Mouse (Mus musculus) ES-E14 (cell line): ENCODE data around the gene Xirp1.

Experiments used
- CHD2 ChIP-seq: IDR thresholded peaks from 2 replicates; pipeline ENCODE4 v1.6.1; 2014; ENCODE audit warnings: mild to moderate bottlenecking, low read depth, low read length, inconsistent platforms
- ZC3H11A ChIP-seq: IDR thresholded peaks from 2 replicates; pipeline ENCODE4 v1.6.1; 2012; ENCODE audit warnings: low read depth, mild to moderate bottlenecking, inconsistent platforms, low read length, borderline replicate concordance

GRCm38 (mm10) chr9:120067609-120068008 is 44.2 kb upstream of the Xirp1 start:
- TF ChIP-seq ZC3H11A = no peak
- no peak for TF ChIP-seq CHD2
